Mouse (Mus musculus): ENCODE measurements around the gene Nbl1.

Gene Nbl1

GRCm38 (mm10) chr4:139092356-139093195, at the start of gene Nbl1:
TSS of gene Nbl1 (minus strand) at chr4:139092993.
- DNase-seq, result peak; percentile 62

- peak; percentile 16 for DNase-seq
These were observed 49.0 kb upstream of the Nbl1 start for GRCm38 (mm10) chr4:139141785-139142184.

GRCm38 (mm10) chr4:139140267-139140666, 47.5 kb upstream of the Nbl1 start:
- no peak for DNase-seq

- no peak for DNase-seq
These were observed 43.2 kb upstream of the Nbl1 start for GRCm38 (mm10) chr4:139136011-139136410.

GRCm38 (mm10) chr4:139133109-139133508, 40.3 kb upstream of the Nbl1 start:
- DNase-seq, result no peak

GRCm38 (mm10) chr4:139131858-139132672, 39.3 kb upstream of the Nbl1 start:
- DNase-seq, result no peak

- DNase-seq, result peak; percentile 99
These were observed 38.1 kb upstream of the Nbl1 start, which contains the start of gene Minos1 for GRCm38 (mm10) chr4:139130701-139131549. TSS of gene Minos1 (minus strand) at chr4:139131113.

GRCm38 (mm10) chr4:139129806-139130700, 37.3 kb upstream of the Nbl1 start:
- peak; percentile 66 for DNase-seq

GRCm38 (mm10) chr4:139126475-139126874, 33.7 kb upstream of the Nbl1 start:
- no peak for DNase-seq

- no peak for DNase-seq
These were observed 32.1 kb upstream of the Nbl1 start for GRCm38 (mm10) chr4:139124940-139125339.

- DNase-seq, result no peak
These were observed 29.8 kb upstream of the Nbl1 start for GRCm38 (mm10) chr4:139122557-139122956.

- no peak for DNase-seq
These were observed 28.2 kb upstream of the Nbl1 start for GRCm38 (mm10) chr4:139120998-139121397.

GRCm38 (mm10) chr4:139120281-139120814, 27.6 kb upstream of the Nbl1 start:
- no peak for DNase-seq

GRCm38 (mm10) chr4:139116356-139117063, 23.7 kb upstream of the Nbl1 start:
- DNase-seq, result peak; percentile 77

GRCm38 (mm10) chr4:139115721-139116120, 22.9 kb upstream of the Nbl1 start:
- peak; percentile 50 for DNase-seq

GRCm38 (mm10) chr4:139112482-139112881, 19.7 kb upstream of the Nbl1 start:
- no peak for DNase-seq

GRCm38 (mm10) chr4:139111421-139111820, 18.6 kb upstream of the Nbl1 start:
- no peak for DNase-seq

- no peak for DNase-seq
These were observed 18.1 kb upstream of the Nbl1 start for GRCm38 (mm10) chr4:139110858-139111257.

GRCm38 (mm10) chr4:139105453-139105852, 12.7 kb upstream of the Nbl1 start:
- DNase-seq, result no peak

GRCm38 (mm10) chr4:139101546-139101945, 8.8 kb upstream of the Nbl1 start:
- no peak for DNase-seq

GRCm38 (mm10) chr4:139100326-139100725, 7.5 kb upstream of the Nbl1 start:
- no peak for DNase-seq

Measured in retina, postnatal 1 day (tissue).